Mouse (Mus musculus) ovary, postnatal 10 days (tissue): ENCODE data around the gene Atp9a.

Experiments
- DNase-seq: peaks from one replicate; pipeline ENCODE4 v3.0.0; 2022; ENCODE audit warnings: low spot score

Atp9a gene

DNA sequence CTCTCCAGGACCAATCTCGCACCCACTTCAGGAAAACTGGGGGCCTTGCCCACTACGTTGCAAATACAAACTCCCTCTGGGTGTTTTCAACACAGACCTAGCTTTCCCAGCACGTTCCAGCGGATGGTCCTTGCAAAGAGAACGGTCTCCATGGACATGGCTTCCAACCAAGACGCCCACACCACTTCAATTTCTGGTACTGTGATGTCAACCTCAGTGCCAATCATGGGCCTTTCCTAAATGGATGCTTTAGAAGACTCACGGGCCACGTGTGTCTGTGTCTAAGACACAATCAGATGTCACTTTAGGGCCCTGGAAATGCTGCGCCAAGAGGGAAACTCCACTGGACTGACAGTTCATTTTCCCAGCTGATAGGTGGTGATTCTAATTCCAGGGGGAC, 60.7 kb downstream of the Atp9a start:
- no peak for DNase-seq

DNA sequence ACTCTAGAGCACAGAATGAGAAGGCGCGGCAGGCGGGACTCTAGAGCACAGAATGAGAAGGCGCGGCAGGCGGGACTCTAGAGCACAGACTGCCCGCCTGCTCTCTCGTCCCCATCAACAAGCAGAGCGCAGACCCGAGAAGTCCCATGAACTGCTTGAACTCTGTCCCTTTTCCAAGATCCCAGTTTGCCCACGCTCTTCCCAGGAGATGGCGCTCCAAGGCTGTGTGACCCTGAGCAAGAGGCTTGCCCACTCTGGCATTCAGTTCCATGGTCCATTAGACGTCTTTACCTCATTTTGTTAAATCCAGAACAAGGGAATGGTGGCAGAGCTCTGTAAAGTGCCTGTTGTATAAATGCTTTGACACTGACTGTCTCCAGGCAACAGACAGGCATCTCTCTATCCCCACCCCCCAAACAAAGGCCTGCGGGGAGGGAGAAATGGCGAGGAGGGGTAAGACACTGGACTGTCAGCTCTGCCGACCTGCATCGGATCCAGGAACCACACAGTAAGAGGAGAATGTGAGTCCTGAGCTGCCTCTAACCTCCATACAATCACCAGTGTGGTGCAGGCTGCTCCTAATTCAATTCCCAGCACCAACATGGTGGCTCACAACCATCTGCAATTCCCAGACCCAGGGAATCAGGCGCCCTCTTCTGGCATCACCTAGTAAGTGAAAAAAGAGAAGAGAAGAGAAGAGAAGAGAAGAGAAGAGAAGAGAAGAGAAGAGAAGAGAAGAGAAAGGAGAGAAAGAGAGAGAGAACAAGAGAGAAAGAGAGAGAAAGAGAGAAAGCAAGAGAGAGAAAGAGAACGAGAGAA, 62.6 kb downstream of the Atp9a start:
- no peak for DNase-seq

DNA sequence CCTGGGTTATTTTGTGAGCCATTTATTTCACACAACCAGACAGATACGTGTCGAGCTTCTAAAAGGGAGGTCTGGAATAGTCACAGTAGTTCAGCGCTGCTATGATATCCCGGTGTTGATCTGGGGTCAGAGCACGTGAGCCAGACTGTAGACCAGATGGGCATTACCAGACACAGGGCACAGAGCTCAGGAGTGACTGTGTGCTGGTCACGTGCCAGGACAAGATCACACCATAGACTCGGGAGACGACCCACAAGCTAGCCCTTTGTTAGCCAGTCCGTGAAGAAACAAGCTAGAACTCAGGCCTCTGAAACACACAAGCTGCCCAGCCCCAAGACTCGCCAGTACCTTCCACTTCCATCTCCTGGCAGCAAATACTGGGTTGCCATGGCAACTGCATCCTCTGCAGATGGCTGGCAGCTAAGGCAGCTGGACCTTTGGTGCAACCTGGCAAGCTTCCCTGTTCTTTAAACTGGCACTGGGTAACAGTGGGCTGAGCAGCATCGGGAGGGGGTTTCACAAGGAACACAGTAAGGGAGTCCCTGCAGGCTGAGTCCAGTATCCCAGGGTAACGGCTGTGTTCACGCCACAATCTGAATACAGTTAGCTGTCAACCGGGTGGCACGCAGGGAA, 63.4 kb downstream of the Atp9a start:
- DNase-seq = no peak

DNA sequence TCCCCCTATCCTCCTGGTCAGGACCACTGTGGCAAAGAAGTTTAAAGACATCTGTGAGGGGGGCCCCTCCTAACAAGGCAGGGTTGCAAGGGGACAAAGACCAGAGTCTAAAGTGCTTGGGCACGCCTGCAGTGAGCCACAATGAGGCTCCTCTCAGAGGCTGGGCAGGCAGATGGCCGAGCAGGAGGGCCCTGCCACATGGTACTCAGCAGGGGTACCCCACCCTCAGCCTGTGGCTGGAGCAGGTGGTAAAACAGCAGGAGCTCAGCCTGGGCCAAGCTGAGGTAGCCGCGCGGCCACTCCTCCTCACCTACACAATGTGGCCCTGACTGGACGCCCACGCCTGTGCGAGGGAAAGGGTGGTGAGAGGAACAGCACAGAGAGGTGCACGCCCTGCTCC, 64.6 kb downstream of the Atp9a start:
- no peak for DNase-seq

DNA sequence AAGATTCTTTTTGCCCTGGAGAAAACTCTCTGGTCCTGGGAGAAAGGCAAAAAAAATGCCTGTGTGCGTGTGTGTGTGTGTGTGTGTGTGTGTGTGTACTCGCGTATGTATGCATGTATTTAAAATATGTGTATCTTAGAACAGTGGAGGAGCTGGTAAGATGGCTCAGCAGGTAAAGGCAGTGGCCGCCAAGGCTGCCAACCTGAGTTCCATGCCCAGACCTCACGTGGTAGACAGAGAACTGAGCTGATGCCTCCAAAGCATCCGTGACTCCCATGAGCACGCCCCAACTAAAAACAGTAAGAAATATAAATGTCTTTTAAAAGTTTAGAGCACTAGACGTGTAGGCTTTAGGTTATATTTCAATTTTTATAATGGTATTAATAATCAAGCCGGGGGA, 70.5 kb downstream of the Atp9a start:
- no peak for DNase-seq

DNA sequence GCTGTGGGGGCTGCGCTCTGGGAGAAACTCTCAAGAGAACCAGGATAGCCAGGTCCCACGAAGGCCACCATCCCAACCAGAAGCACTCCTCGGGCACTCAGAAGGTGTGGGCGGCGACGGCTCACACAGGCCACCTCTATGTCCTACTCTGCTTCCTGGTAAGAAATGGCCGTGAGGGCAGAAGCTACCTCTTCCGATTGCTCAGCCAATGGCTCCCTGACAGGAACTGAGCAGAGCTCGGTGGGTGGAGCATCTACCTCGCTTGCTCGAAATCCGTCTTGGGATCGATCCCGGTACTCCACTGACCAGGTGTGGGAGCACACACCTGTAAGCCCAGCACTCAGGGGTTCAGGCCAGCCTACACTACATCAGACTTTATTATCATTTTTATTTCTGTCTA, 72.0 kb downstream of the Atp9a start:
- no peak for DNase-seq

DNA sequence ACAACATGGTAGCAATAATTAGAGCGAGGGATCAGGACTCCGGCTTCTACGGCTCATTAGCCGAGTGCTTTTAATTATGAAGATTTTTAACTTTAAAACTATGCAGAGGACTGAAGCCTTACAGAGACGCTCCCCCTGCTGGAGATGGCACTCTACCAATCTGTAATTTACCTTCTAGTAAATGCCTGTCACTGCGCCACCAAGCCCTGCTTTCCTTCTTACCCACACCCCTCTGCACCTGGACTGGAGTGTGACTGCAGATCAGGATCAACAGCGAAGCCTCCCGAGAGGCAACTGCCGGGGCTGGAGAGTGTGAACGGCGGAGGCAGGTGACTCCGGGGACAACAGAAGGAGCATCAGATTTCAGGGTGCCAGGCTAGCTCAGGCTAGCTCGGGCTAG, 72.4 kb downstream of the Atp9a start:
- DNase-seq = no peak

DNA sequence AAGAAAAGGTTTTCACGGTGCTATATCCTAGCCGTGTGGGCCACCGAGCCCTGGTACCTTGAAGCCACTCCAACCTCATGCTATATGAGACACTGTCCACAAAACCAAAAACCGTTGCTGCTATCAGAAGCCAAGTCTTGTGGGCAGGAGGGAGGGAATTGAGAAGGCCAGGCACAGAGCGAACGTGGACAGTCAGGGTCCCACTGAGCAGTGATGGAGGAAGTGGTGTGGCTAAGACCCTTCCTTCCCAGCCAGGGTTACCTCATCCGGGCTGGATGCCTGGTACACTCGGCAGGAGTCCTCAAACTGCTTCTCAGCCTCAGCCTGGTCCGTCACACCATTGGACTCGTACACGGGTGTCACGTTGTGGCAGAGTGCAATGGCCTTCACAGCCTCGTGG, 74.5 kb downstream of the Atp9a start:
- DNase-seq = no peak

DNA sequence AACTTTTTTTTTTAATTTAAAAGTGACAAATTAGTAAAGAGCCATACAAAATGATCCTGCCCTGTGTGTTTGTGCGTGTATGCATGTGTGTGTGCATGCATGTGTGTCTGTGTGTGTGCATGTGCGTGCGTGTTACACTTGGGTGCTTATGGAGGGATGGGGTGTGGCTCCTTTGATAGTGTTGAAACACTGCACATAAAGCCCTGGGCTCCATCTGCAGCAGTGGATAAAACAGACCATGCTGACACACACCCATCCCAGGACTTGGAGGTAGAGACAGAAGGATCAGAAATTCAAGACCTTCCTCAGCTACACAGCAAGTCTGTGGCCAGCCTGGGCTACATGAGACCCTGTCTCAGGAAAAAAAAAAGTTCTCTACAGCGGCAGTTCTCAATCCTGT, 76.5 kb downstream of the Atp9a start:
- no peak for DNase-seq

DNA sequence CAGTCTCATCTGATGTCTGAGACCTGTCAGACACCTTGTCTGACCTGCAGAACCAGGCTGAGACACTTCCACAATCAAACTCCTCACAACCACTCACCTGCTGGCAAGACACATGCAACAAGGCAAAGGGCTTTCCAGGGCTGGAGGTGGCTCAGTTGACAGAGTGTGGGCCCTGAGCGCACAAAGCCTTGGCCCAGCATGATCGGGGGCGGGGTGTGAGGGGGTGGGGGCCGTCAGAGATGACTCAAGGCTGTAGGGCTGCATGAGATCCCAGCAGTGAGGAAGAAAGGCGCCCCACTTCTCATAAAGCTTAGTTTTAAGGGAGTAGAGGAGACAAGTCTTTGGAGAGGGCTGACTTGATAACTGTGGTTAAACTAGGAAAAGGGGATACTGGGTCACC, 78.5 kb downstream of the Atp9a start:
- no peak for DNase-seq

DNA sequence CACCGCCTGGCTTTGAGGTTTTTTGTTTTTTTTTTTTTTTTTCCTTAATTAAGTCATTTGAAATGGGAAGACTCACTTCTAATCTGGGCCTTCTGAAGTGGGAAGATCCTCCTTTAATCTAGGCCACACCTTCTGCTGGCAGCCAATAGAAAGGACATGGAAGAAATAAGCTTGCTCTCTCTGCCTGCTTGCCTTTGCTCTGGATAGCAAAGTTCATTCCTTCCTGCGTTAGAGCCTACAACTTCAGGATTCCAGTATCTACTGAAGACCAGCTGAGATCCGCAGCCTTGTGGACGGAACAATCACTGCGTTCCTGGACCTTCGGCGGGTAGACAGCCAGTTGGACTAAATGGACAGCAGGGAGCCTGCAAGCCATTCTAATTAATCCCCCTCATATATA, 79.0 kb downstream of the Atp9a start:
- no peak for DNase-seq

DNA sequence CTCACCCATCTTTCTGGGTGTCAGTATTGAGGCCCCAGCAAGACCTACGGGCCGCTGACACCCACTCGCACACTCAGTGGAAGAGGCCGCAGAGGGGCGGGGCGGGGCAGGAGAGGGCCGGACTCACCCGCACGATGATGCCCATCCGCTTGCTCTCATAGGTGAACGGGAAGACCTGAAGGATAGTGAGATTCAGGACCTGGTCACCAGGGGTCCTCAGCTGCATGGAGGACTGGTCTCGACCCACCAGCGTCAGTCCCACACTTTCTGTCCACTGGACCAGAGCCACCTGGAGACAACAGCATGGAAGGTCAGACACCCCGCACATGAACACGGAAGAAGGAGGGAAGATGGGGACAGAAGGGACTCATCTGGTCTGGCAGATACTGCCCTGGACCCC, 80.4 kb downstream of the Atp9a start:
- DNase-seq = no peak

DNA sequence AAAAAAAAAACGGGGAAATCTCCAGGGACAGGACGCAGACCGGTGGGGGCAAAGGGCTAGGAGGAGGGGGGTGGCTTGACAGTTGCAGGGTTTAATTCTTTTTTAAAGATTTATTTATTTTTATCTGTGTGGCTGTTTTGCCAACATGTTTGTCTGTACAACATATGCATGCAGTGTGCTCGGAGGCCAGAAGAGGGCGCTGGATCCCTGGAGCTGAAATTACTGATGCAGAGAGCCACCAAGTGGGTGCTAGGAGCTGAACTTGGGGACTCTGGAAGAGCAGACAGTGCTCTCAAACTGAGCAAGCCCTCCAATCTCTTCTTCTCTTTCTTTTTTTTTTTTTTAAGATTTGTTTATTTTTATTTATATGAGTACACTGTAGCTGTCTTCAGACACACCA, 81.9 kb downstream of the Atp9a start:
- no peak for DNase-seq

DNA sequence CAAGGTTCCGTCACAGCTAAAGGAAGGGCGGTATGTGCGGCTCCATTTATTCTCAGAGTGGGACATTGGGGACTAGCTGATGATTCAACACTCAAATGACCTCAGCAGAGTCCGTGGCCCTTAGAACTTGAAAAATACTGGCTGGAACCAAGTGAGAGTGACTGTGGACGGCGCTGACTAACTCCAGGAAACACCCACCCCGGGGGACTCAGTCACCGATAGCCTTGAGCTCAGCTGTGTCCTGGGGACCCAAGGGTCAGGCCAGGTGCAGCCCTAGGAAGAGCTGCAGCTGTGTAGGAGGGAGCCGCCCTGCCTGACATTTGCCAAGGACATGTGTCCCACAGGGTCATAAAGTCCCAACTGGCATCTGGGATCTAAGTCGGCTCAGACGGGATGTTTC, 83.7 kb downstream of the Atp9a start:
- DNase-seq = no peak

DNA sequence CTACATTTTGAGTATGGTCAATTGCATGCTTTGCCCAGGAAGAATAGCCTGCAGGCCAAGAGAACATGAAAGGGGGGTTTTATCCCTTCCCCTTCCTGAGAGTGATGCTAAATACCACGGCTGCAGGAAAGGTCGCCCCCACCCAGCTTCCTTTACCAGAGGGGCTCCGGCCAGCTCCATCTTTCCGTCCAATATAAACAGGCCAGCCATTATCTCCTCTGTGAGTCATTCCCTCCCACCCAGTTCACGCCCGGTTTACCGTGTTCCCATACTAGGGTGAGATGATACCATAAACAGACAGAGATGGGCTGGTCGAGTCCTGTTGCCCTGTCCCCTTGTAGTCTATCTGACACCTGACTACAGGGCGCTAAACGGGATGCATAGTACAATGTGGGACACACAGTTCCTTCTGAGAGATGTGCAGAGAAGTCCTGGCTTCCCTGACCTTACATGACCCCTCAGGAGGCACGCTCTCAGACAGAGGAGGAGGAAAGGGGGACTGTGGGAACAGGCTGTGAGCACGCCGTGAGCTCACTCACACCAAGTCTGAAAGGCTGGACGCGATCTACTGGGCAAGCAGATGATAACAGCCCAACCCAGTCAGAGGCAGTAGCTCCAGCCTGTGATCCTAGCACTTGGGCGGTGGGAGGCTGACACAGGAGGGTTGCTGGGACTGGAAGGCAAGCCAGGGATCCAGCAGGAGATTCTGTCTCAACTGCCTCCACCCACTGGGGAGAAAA, 85.5 kb downstream of the Atp9a start:
- no peak for DNase-seq

DNA sequence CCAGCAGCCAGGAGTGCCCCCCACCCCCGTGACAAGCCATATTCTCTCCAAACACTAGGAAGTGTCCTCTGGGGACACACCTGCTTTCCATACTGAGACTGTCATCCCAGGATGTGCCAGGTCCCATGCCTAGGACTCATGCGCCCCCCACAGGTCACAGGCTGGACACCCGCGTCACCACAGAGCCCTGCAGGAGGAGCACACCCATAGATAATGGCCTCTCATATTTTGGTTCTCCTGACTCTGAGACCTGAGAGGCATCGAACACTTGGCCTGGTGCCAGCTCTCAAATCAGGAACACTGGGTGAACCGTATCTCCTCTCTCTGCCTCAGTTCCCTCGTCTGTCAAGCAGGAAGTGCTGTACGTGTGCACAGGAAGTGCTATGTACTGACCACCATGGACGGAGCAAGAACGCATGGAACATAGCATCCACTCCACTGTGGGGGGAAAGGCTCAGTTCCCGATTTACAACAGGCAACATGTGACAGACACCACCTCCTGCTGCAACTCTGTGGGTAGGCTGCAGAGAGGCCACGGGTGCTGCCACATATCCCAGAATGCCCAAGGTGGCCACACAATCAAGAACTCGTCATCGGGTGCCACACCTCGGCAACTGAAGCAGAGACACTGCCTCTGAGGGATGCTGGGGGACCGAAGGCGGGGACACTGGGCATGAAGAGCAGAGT, 87.1 kb downstream of the Atp9a start:
- DNase-seq = no peak

DNA sequence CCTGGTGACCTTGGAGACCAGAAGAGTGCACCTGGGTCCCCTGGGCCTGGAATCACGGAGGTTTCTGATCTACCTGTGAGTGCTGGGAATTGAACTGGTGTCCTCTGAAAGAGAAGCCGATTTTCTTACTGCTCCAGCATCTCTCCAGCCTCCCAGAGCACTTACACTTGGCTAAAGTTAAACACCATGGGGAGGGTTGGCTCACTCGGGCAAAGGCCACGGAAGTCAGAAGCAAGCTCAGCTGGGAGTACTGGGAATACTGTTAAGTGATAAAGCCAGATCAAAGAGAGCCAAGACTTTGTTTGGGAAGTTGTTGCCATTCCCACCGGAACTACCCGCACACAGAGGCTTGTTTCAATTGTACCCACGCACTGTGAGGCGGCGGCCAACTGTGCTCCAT, 87.7 kb downstream of the Atp9a start:
- DNase-seq = no peak

DNA sequence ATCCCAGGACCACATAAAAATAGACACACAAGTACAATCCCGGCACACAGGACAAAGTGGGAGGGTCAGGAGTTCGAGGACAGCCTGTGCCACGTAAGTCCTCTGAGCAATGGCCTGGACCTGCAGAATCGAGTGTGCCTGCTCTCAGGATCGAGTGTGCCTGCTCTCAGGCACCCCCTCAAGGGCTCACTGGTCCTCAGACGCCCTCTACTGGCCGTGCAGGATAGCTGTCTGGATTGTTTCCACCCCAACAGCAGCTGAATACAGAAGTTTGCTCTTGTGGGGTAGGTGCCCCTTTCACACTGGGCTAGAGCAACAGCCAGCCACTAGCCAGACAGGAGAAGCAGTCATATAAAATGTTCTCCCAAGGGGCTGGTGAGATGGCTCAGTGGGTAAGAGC, 90.5 kb downstream of the Atp9a start:
- no peak for DNase-seq

DNA sequence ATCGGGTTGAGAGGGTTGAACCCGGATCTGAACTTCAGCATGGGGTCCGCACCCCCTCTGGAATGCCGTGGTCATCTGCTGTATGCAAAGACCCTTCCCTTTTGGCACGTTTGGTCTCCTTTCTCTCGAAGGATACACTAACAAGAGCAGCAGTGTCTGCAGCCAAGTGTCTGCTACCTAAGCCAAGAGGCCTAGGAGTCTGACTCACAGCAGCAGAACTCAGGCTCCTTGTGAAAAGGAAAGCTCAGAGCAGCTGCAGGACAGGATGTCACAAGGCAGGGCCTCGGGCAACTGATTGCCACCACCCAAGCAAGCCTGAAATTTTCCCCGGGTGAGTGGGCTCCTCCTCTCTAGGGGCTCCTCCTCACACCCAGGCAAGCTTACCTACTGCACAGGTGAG, 94.0 kb downstream of the Atp9a start:
- DNase-seq = no peak

DNA sequence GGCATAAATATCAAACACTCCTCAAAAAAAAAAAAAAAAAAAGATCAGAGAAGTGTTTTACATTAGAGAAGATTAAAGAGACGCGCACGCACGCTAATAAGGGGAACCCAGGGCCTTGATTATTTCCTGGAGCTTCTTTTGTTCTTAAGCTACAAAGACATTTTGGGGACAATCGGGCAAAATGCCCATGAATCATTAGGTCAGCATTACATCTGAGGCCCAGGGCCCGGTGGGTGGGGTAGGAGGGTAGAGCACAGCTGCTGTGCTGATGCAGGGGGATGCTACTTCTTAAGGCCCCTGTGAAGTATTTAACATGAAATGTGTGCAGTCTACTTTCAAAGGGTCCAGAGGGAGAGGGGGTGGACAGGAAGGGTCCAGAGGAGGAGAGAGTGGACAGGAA, 97.4 kb downstream of the Atp9a start:
- DNase-seq = no peak

DNA sequence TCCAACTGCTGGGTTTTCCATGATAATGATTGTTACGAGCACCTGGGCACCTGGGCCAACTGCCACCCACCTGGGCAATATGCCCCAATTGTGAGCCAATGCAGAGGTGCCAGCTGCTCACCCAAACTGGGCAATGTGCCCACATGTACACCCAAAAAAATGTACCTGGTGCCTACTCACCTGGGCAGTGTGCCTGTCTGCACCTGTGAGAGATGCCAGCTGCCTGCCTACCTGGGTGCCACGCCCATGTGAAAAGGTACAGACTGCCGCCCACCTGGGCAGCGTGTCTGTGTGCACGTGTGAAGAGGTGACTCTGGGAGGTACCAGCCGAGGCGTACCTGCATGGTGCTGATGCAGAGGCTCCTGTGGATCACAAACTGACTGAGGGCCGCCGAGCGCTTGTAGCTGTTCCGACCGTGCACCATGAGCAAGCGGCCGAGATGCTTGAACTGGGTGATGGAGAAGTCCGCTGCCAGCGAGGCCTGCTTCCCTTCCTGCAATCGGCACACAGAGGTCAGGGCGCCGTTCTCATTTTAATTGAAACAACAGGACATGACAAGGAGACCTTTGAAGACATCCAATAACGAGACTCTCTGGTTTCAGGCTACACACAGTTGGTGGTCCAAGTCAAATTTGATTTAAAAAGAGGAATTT, 98.6 kb downstream of the Atp9a start:
- no peak for DNase-seq

DNA sequence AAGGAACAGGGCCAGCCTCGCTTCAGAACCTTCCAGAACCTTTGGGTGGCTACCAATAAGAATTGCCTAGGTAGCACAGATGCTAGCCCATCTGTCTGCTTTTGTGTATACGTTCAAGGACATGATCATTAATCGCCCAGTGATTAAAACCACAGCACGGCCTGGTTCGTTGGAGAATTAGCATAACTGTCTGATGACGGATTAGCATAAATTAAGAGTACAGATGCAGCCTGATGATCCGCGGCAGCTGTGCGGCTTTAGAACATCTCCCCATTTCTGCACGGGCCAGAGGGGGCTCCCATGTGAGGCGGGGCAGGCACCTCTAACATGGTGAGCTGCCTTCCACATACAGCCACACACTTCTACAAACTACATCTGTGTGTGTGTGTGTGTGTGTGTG, 100.0 kb downstream of the Atp9a start:
- no peak for DNase-seq
